Mouse (Mus musculus): Measurements from ENCODE around the gene Enox1. TPM values are rescaled to one million over a fixed set of nuclear protein-coding genes. Genes with fewer than 3 reads are reported as not detected.

Enox1 gene
- polyA plus RNA-seq, 1 experiment: not detected

GRCm38 (mm10) chr14:77689816-77690215 is 533.3 kb downstream of the Enox1 start:
- TF ChIP-seq TAL1 (IDR thresholded peaks at IDR 0.05; ENCODE audit: low read length) (no peak), GATA1 (IDR thresholded peaks at IDR 0.05; ENCODE audit: low read length) (no peak)

GRCm38 (mm10) chr14:77705006-77705405 is 548.4 kb downstream of the Enox1 start:
- no peaks in the 10 kb centered on the region for H3K27me3 ChIP-seq (ENCODE audit: control insufficient read depth)
- TF ChIP-seq GATA1 (IDR thresholded peaks at IDR 0.05; ENCODE audit: low read length) (no peak), TAL1 (IDR thresholded peaks at IDR 0.05; ENCODE audit: low read length) (no peak)
- peaks cover 8% of the 10 kb centered on the region for H3K9me3 ChIP-seq (ENCODE audit: control insufficient read depth, low read length)
- H3K36me3 ChIP-seq (ENCODE audit: control insufficient read depth): no peaks in the 10 kb centered on the region
- H3K4me3 ChIP-seq (replicated peaks): no peak overlapping the region
- no peaks in the 10 kb centered on the region for H3K4me1 ChIP-seq (ENCODE audit: control insufficient read depth)

More at GRCm38 (mm10) chr14:77689816-77690215, 533.3 kb downstream of the Enox1 start:
- no peaks in the 10 kb centered on the region for H3K9me3 ChIP-seq (ENCODE audit: control insufficient read depth, low read length)
- no peaks in the 10 kb centered on the region for H3K27me3 ChIP-seq (ENCODE audit: control insufficient read depth)
- H3K36me3 ChIP-seq (ENCODE audit: control insufficient read depth): no peaks in the 10 kb centered on the region
- no peaks in the 10 kb centered on the region for H3K4me1 ChIP-seq (ENCODE audit: control insufficient read depth)
- H3K4me3 ChIP-seq (replicated peaks): no peak overlapping the region

GRCm38 (mm10) chr14:77706511-77707246 is 550.1 kb downstream of the Enox1 start:
- TF ChIP-seq TAL1 (IDR thresholded peaks at IDR 0.05; ENCODE audit: low read length) (no peak), GATA1 (IDR thresholded peaks at IDR 0.05; ENCODE audit: low read length) (no peak)
- Histone ChIP-seq H3K4me3 (replicated peaks) (no peak overlapping the region), H3K36me3 (ENCODE audit: control insufficient read depth) (no peaks in the 10 kb centered on the region), H3K9me3 (ENCODE audit: control insufficient read depth, low read length) (peaks cover 8% of the 10 kb centered on the region), H3K27me3 (ENCODE audit: control insufficient read depth) (no peaks in the 10 kb centered on the region), H3K4me1 (ENCODE audit: control insufficient read depth) (no peaks in the 10 kb centered on the region)

GRCm38 (mm10) chr14:77707279-77707678 is 550.7 kb downstream of the Enox1 start:
- H3K27me3 ChIP-seq (ENCODE audit: control insufficient read depth): no peaks in the 10 kb centered on the region
- H3K4me3 ChIP-seq (replicated peaks): no peak overlapping the region
- TF ChIP-seq TAL1 (IDR thresholded peaks at IDR 0.05; ENCODE audit: low read length) (no peak), GATA1 (IDR thresholded peaks at IDR 0.05; ENCODE audit: low read length) (no peak)
- no peaks in the 10 kb centered on the region for H3K36me3 ChIP-seq (ENCODE audit: control insufficient read depth)
- peaks cover 8% of the 10 kb centered on the region for H3K9me3 ChIP-seq (ENCODE audit: control insufficient read depth, low read length)
- H3K4me1 ChIP-seq (ENCODE audit: control insufficient read depth): no peaks in the 10 kb centered on the region

GRCm38 (mm10) chr14:77708354-77709150 is 552.0 kb downstream of the Enox1 start:
- TF ChIP-seq TAL1 (IDR thresholded peaks at IDR 0.05; ENCODE audit: low read length) (no peak), GATA1 (IDR thresholded peaks at IDR 0.05; ENCODE audit: low read length) (no peak)
- Histone ChIP-seq H3K9me3 (ENCODE audit: control insufficient read depth, low read length) (peaks cover 8% of the 10 kb centered on the region), H3K4me1 (ENCODE audit: control insufficient read depth) (no peaks in the 10 kb centered on the region), H3K4me3 (replicated peaks) (no peak overlapping the region), H3K36me3 (ENCODE audit: control insufficient read depth) (no peaks in the 10 kb centered on the region), H3K27me3 (ENCODE audit: control insufficient read depth) (no peaks in the 10 kb centered on the region)

- no peak overlapping the region for H3K4me3 ChIP-seq (replicated peaks)
- no peak for TF ChIP-seq GATA1 (IDR thresholded peaks at IDR 0.05; ENCODE audit: low read length)
- TF ChIP-seq TAL1 (IDR thresholded peaks at IDR 0.05; ENCODE audit: low read length): no peak
- peaks cover 10% of the 10 kb centered on the region; the same call in 1 of the 2 replicates for H3K9me3 ChIP-seq (ENCODE audit: control insufficient read depth, low read length)
- H3K4me1 ChIP-seq (ENCODE audit: control insufficient read depth): no peaks in the 10 kb centered on the region
- no peaks in the 10 kb centered on the region for H3K27me3 ChIP-seq (ENCODE audit: control insufficient read depth)
- no peaks in the 10 kb centered on the region for H3K36me3 ChIP-seq (ENCODE audit: control insufficient read depth)
Measured at GRCm38 (mm10) chr14:77714931-77715535, 558.5 kb downstream of the Enox1 start.

GRCm38 (mm10) chr14:77716981-77717380 is 560.4 kb downstream of the Enox1 start:
- TF ChIP-seq GATA1 (IDR thresholded peaks at IDR 0.05; ENCODE audit: low read length) (no peak), TAL1 (IDR thresholded peaks at IDR 0.05; ENCODE audit: low read length) (no peak)
- Histone ChIP-seq H3K4me1 (ENCODE audit: control insufficient read depth) (no peaks in the 10 kb centered on the region), H3K36me3 (ENCODE audit: control insufficient read depth) (no peaks in the 10 kb centered on the region), H3K4me3 (replicated peaks) (no peak overlapping the region), H3K27me3 (ENCODE audit: control insufficient read depth) (no peaks in the 10 kb centered on the region), H3K9me3 (ENCODE audit: control insufficient read depth, low read length) (peaks cover 10% of the 10 kb centered on the region; the same call in 1 of the 2 replicates)

GRCm38 (mm10) chr14:77718814-77719213 is 562.3 kb downstream of the Enox1 start:
- TF ChIP-seq TAL1 (IDR thresholded peaks at IDR 0.05; ENCODE audit: low read length) (no peak), GATA1 (IDR thresholded peaks at IDR 0.05; ENCODE audit: low read length) (no peak)
- H3K4me3 ChIP-seq (replicated peaks): no peak overlapping the region

GRCm38 (mm10) chr14:77738056-77738455 is 581.5 kb downstream of the Enox1 start:
- H3K4me3 ChIP-seq (replicated peaks): no peak overlapping the region
- TF ChIP-seq TAL1 (IDR thresholded peaks at IDR 0.05; ENCODE audit: low read length) (no peak), GATA1 (IDR thresholded peaks at IDR 0.05; ENCODE audit: low read length) (no peak)
- no peaks in the 10 kb centered on the region for H3K4me1 ChIP-seq (ENCODE audit: control insufficient read depth)
- H3K9me3 ChIP-seq (ENCODE audit: control insufficient read depth, low read length): peaks cover 4% of the 10 kb centered on the region; the same call in 1 of the 2 replicates
- H3K27me3 ChIP-seq (ENCODE audit: control insufficient read depth): no peaks in the 10 kb centered on the region
- H3K36me3 ChIP-seq (ENCODE audit: control insufficient read depth): no peaks in the 10 kb centered on the region

More at GRCm38 (mm10) chr14:77718814-77719213, 562.3 kb downstream of the Enox1 start:
- H3K36me3 ChIP-seq (ENCODE audit: control insufficient read depth): no peaks in the 10 kb centered on the region
- no peaks in the 10 kb centered on the region for H3K27me3 ChIP-seq (ENCODE audit: control insufficient read depth)
- H3K4me1 ChIP-seq (ENCODE audit: control insufficient read depth): no peaks in the 10 kb centered on the region
- peaks cover 12% of the 10 kb centered on the region; the same call in 1 of the 2 replicates for H3K9me3 ChIP-seq (ENCODE audit: control insufficient read depth, low read length)
